Mouse (Mus musculus) left cerebral cortex, postnatal 14 days (tissue): ENCODE measurements at regions not wholly inside any gene's neighbourhood (a gene's known extent, or its start where the extent isn't known, plus 50 kb on each side); places are given as distances from the start of the nearest gene placed in this dataset.

Source experiments
- DNase-seq, 2 experiments: peaks; one replicate each; pipeline ENCODE4 v3.0.0; 2021 to 2022; ENCODE audit warnings: low spot score in 2 of 2, mixed read lengths in 1 of 2
- intact Hi-C: fragments of 180-260 bp; cut with DNase I; formaldehyde crosslinking; loops from one replicate; pipeline ENCODE4 v1.15.1; 2025

- no peak for DNase-seq
- intact Hi-C loops: no loop called here
These were observed 247.9 kb upstream of the Zc3h15 start for GRCm38 (mm10) chr2:83396307-83396706.

- peak in 1 of 2 experiments; percentile 0 for DNase-seq
- intact Hi-C loops: no loop called here
These were observed 247.2 kb upstream of the Zc3h15 start for GRCm38 (mm10) chr2:83396820-83397609.

GRCm38 (mm10) chr2:83442739-83443138 is 201.5 kb upstream of the Zc3h15 start:
- DNase-seq: no peak
- intact Hi-C loops: no loop called here

- DNase-seq: no peak
- intact Hi-C loops: no loop called here
These were observed 192.9 kb upstream of the Zc3h15 start for GRCm38 (mm10) chr2:83451378-83451777.
